Mouse (Mus musculus) MEL (cell line): ENCODE data around the gene Tmprss6. TPM values are rescaled to one million over a fixed set of nuclear protein-coding genes. Genes with fewer than 3 reads are reported as not detected.

Experiments used
- DNase-seq: peaks from one replicate; pipeline ENCODE4 v3.0.0; 2011; ENCODE audit warnings: low read depth, low spot score
- H3K27ac ChIP-seq: 2 replicates; pipeline ENCODE4 v1.5.1; 2012; ENCODE audit warnings: low read depth, mild to moderate bottlenecking, control low read depth, low read length, moderate library complexity; ENCODE audit not compliant: control insufficient read depth
- H3K27me3 ChIP-seq, 2 experiments: fragments of 150-350 bp in 1 of 2; sonication (generic) in 1 of 2; 2 replicates each; pipeline ENCODE4 v1.6.1; 2012; ENCODE audit warnings: low read length in 2 of 2, mild to moderate bottlenecking in 2 of 2, improper control_type of control experiment in 1 of 2, moderate library complexity in 1 of 2; ENCODE audit not compliant: insufficient read depth in 2 of 2, control insufficient read depth in 1 of 2
- H3K36me3 ChIP-seq, 2 experiments: 2 replicates each; pipeline ENCODE4 v1.6.1; 2012 to 2014; ENCODE audit warnings: low read length in 2 of 2, improper control_type of control experiment in 1 of 2, inconsistent platforms in 1 of 2, mild to moderate bottlenecking in 1 of 2; ENCODE audit not compliant: insufficient read depth in 2 of 2, control insufficient read depth in 1 of 2
- H3K4me1 ChIP-seq, 2 experiments: fragments of 150-350 bp in 1 of 2; sonication (generic) in 1 of 2; 2 replicates each; pipeline ENCODE4 v1.6.1; 2012; ENCODE audit warnings: low read length in 2 of 2, improper control_type of control experiment in 1 of 2, mild to moderate bottlenecking in 1 of 2; ENCODE audit not compliant: insufficient read depth in 2 of 2, control insufficient read depth in 1 of 2
- H3K4me3 ChIP-seq, 2 experiments: fragments of 150-350 bp in 1 of 2; sonication (generic) in 1 of 2; 2 replicates each; pipeline ENCODE4 v1.5.1; 2012; ENCODE audit warnings: low read depth in 2 of 2, low read length in 2 of 2, mild to moderate bottlenecking in 2 of 2, moderate library complexity in 2 of 2, control low read depth in 1 of 2, improper control_type of control experiment in 1 of 2; ENCODE audit not compliant: control insufficient read depth in 1 of 2, insufficient read depth in 1 of 2
- H3K79me2 ChIP-seq: 2 replicates; pipeline ENCODE4 v1.6.1; 2012; ENCODE audit warnings: mild to moderate bottlenecking, low read length, moderate library complexity; ENCODE audit not compliant: control insufficient read depth, poor library complexity, insufficient read depth
- H3K9ac ChIP-seq: 2 replicates; pipeline ENCODE4 v1.6.1; 2012; ENCODE audit warnings: low read depth, mild to moderate bottlenecking, control low read depth, low read length, moderate library complexity; ENCODE audit not compliant: control insufficient read depth, poor library complexity, severe bottlenecking
- H3K9me3 ChIP-seq: fragments of 150-350 bp; sonication (generic); replicated peaks from 2 replicates; pipeline ENCODE4 v1.6.1; 2012; ENCODE audit warnings: mild to moderate bottlenecking, low read length, improper control_type of control experiment, moderate library complexity; ENCODE audit not compliant: insufficient read depth
- BHLHE40 ChIP-seq: IDR thresholded peaks from 2 replicates; pipeline ENCODE4 v1.6.1; 2012; ENCODE audit warnings: low read depth, mild to moderate bottlenecking, inconsistent platforms, low read length, improper control_type of control experiment, borderline replicate concordance
- CHD1 ChIP-seq: IDR thresholded peaks from 2 replicates; pipeline ENCODE4 v1.6.1; 2012; ENCODE audit warnings: low read depth, mild to moderate bottlenecking, inconsistent platforms, low read length, improper control_type of control experiment
- CHD2 ChIP-seq: IDR thresholded peaks from 2 replicates; pipeline ENCODE4 v1.6.1; 2011; ENCODE audit warnings: low read length, improper control_type of control experiment
- ETS1 ChIP-seq: IDR thresholded peaks from 2 replicates; pipeline ENCODE4 v1.6.1; 2012; ENCODE audit warnings: low read depth, mild to moderate bottlenecking, inconsistent platforms, low read length, improper control_type of control experiment, moderate library complexity
- JUND ChIP-seq: IDR thresholded peaks from 2 replicates; pipeline ENCODE4 v1.6.1; 2011; ENCODE audit warnings: low read depth, mild to moderate bottlenecking, improper control_type of control experiment, low read length
- MAX ChIP-seq: IDR thresholded peaks from 2 replicates; pipeline ENCODE4 v1.6.1; 2011; ENCODE audit warnings: low read length, improper control_type of control experiment
- MYB ChIP-seq: IDR thresholded peaks from 2 replicates; pipeline ENCODE4 v1.6.1; 2011; ENCODE audit warnings: mild to moderate bottlenecking, low read depth, low read length, improper control_type of control experiment
- MYC ChIP-seq: IDR thresholded peaks from 2 replicates; pipeline ENCODE4 v1.6.1; 2011; ENCODE audit warnings: low read depth, mild to moderate bottlenecking, low read length, improper control_type of control experiment, moderate library complexity
- NELFE ChIP-seq: IDR thresholded peaks from 2 replicates; pipeline ENCODE4 v1.6.1; 2011; ENCODE audit warnings: low read depth, low read length, improper control_type of control experiment
- RAD21 ChIP-seq: IDR thresholded peaks from 2 replicates; pipeline ENCODE4 v1.6.1; 2011; ENCODE audit warnings: mild to moderate bottlenecking, low read depth, low read length, improper control_type of control experiment
- SIN3A ChIP-seq: IDR thresholded peaks from 2 replicates; pipeline ENCODE4 v1.6.1; 2012; ENCODE audit warnings: low read length, improper control_type of control experiment, inconsistent platforms
- TAL1 ChIP-seq: IDR thresholded peaks from 2 replicates; pipeline ENCODE4 v1.6.1; 2012; ENCODE audit warnings: mild to moderate bottlenecking, inconsistent platforms, low read length, moderate library complexity, mixed read lengths
- TBP ChIP-seq: IDR thresholded peaks from 2 replicates; pipeline ENCODE4 v1.8.0; 2011; ENCODE audit warnings: low read depth, low read length, improper control_type of control experiment
- TCF12 ChIP-seq: IDR thresholded peaks from 2 replicates; pipeline ENCODE4 v1.6.1; 2014; ENCODE audit warnings: low read depth, mild to moderate bottlenecking, inconsistent platforms, low read length, improper control_type of control experiment, moderate library complexity
- ZC3H11A ChIP-seq: IDR thresholded peaks from 2 replicates; pipeline ENCODE4 v1.6.1; 2012; ENCODE audit warnings: low read depth, mild to moderate bottlenecking, inconsistent platforms, low read length, improper control_type of control experiment
- polyA plus RNA-seq, 2 experiments: library from polyadenylated mRNA; stranded (reverse) in 1 of 2; unstranded in 1 of 2; fragments of >175 nt in 1 of 2; fragments of >200 nt in 1 of 2; gene quantifications; 2 replicates each; pipeline versions ENCODE4 v1.2.1 to v1.2.4; 2012; ENCODE audit warnings: low replicate concordance in 2 of 2, low read depth in 1 of 2; ENCODE audit not compliant: insufficient read length in 2 of 2, insufficient read depth in 1 of 2, missing spikeins in 1 of 2
- total RNA-seq: library from RNA; depleted of rRNA; stranded (reverse); fragments of 300-350 nt; gene quantifications from 2 replicates; pipeline ENCODE4 v1.2.3, GENCODE M21; 2012

Gene Tmprss6
- total and polyA plus RNA-seq, 3 experiments, result 0.11 to 0.12 TPM; not detected in 1

DNA sequence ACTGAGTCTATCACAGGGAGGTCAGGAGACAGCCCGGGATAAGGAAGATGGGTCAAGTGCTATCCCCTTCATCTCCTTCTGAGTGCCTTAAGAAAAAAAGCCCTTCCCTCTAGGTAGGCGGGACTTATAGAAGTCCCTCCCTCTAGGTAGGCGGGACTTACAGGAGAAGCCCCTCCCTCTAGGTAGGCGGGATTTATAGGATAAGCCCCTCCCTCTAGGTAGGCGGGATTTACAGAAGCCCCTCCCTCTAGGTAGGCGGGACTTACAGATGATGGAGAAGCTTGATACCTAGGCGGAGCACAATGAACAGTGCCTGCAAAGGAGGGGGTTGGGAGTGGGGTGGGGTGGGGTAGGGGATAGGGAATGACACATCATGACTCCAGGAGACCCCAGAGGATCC, 11.7 kb upstream of the Tmprss6 start (continued):
- no peak for TF ChIP-seq CHD1
- TF ChIP-seq, all 39 proteins: peak for 0

DNA sequence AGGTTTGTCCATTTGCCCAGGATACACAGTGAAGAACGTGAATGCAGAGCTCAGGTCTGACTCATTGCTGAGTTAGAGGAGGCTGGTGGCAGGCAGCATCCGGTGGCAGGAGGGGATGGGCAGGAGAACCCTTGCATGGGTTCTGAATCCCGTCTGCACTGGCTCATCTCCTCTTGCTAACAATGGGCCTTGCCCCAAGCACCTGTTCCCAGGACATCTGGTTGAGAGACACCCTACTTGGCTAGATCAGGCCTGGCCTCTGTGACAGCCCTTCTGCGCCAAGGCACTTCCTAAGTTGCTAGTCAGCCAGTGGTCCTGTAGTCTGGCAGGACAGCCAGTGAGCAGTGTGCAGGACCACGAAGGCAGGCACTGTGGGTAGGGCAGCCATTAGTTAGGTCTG, 11.0 kb upstream of the Tmprss6 start:
- Histone ChIP-seq H3K4me1 (no peaks in the 10 kb centered on the region), H3K9ac (no peak overlapping the region), H3K27me3 (peaks cover 5 to 10% of the 10 kb centered on the region in 2 experiments; a peak in 3 of 4 replicates)
- TF ChIP-seq ETS1 (no peak), MYB (no peak), CHD2 (no peak), NELFE (no peak), CHD1 (no peak), TAL1 (no peak), JUND (no peak), TBP (no peak), TCF12 (no peak), ZC3H11A (no peak)
- TF ChIP-seq, all 39 proteins: peak for 0
- H3K79me2 ChIP-seq, result no peaks in the 10 kb centered on the region
- no peak overlapping the region for H3K4me3 ChIP-seq
- no peaks in the 10 kb centered on the region for H3K9me3 ChIP-seq
- H3K36me3 ChIP-seq, result no peaks in the 10 kb centered on the region
- no peak overlapping the region for H3K27ac ChIP-seq
- no peak for DNase-seq

DNA sequence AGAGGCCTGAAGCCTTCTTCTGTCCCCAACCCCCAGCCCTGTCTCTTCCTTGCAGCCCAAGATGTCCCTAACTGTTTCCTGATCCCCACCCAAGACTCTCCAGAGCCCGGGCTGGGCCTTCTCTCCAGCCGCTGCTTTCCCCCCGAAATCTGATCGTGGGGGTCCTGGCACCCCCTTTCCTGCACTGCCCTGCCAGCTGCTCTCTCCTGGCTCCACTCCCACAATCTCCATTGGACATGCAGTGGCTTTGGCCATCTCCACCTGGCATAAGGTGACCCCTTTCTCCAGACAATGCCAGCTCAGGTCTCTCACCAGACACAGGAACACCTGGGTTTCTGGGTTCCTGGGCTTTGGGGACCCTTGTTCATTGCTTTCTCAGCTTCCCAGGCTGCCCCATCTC, 9.6 kb upstream of the Tmprss6 start:
- no peaks in the 10 kb centered on the region for H3K36me3 ChIP-seq

DNA sequence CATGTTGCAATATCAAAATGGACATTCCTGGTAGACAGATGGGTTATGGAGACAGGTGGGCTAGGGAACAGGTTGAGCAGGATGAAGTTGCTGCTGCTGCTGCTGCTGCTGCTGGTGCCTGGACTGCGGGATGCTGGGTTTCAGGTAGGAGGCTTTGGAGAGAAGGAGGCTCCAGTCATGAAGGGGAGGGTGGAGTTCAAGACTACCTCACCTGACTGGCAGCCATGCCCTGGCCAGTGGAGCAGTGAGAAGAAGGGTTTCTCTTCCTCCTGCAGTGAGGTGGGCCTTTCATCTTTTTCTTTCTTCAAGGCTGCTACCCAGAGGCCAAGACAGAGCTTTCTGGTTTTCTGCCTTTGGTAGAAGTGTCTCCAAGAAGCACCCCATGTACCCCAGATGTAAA, 8.4 kb upstream of the Tmprss6 start:
- Histone ChIP-seq H3K36me3 (no peaks in the 10 kb centered on the region), H3K4me1 (no peaks in the 10 kb centered on the region), H3K79me2 (no peaks in the 10 kb centered on the region), H3K9ac (no peak overlapping the region), H3K9me3 (no peaks in the 10 kb centered on the region), H3K27me3 (peaks cover 2 to 6% of the 10 kb centered on the region in 2 experiments; a peak in 2 of 4 replicates), H3K4me3 (no peak overlapping the region), H3K27ac (no peak overlapping the region)
- no peak for DNase-seq
- no peak for TF ChIP-seq MYC
- TF ChIP-seq, all 39 proteins: peak for 0

More for the DNA sequence above, 9.6 kb upstream of the Tmprss6 start:
- Histone ChIP-seq H3K4me3 (no peak overlapping the region), H3K9ac (no peak overlapping the region), H3K27me3 (peaks cover 2 to 7% of the 10 kb centered on the region in 2 experiments; a peak in 2 of 4 replicates), H3K79me2 (no peaks in the 10 kb centered on the region), H3K4me1 (no peaks in the 10 kb centered on the region), H3K9me3 (no peaks in the 10 kb centered on the region), H3K27ac (no peak overlapping the region)
- no peak for DNase-seq
- TF ChIP-seq MAX (no peak), SIN3A (no peak), BHLHE40 (no peak), RAD21 (no peak)
